Mouse (Mus musculus): ENCODE results near the gene Ddi2. TPM values are rescaled to one million over a fixed set of nuclear protein-coding genes. Genes with fewer than 3 reads are reported as not detected.

The Ddi2 gene
- polyA plus RNA-seq, 1 experiment from 2014 or later = 25.7 TPM

- Histone ChIP-seq H3K27me3 (ENCODE audit: control insufficient read depth, insufficient read depth, low read length) (no peaks in the 10 kb centered on the region), H3K9ac (ENCODE audit: low read length) (no peak overlapping the region), H3K4me2 (ENCODE audit: low read depth) (no peak overlapping the region), H3K9me3 (ENCODE audit: control insufficient read depth, low read length) (no peaks in the 10 kb centered on the region), H3K27ac (ENCODE audit: low read depth, low read length) (no peak overlapping the region), H3K36me3 (ENCODE audit: control insufficient read depth, insufficient read depth, low read length) (no peaks in the 10 kb centered on the region), H3K4me1 (ENCODE audit: control insufficient read depth, insufficient read depth, low read length) (no peaks in the 10 kb centered on the region), H3K4me3 (ENCODE audit: low read depth, low read length) (no peak overlapping the region)
- no peak for DNase-seq (ENCODE audit: low spot score)
- ATAC-seq (ENCODE audit: insufficient read depth, low FRiP score, low TSS enrichment) = no peak
- 88% methylated on average over 13 of the region's 13 CpGs for WGBS
Measured at GRCm38 (mm10) chr4:141730401-141730800, 7.2 kb upstream of the Ddi2 start.

- no peak overlapping the region for H3K27ac ChIP-seq (ENCODE audit: low read depth, low read length)
- H3K4me2 ChIP-seq (ENCODE audit: low read depth) = no peak overlapping the region
- DNase-seq (ENCODE audit: low spot score) (no peak), ATAC-seq (ENCODE audit: insufficient read depth, low FRiP score, low TSS enrichment) (no peak)
- no peak overlapping the region for H3K4me3 ChIP-seq (ENCODE audit: low read depth, low read length)
- no peaks in the 10 kb centered on the region for H3K36me3 ChIP-seq (ENCODE audit: control insufficient read depth, insufficient read depth, low read length)
- no peaks in the 10 kb centered on the region for H3K4me1 ChIP-seq (ENCODE audit: control insufficient read depth, insufficient read depth, low read length)
- no peaks in the 10 kb centered on the region for H3K9me3 ChIP-seq (ENCODE audit: control insufficient read depth, low read length)
- 87% methylated on average over 3 of the region's 3 CpGs for WGBS
- H3K9ac ChIP-seq (ENCODE audit: low read length) = no peak overlapping the region
- no peaks in the 10 kb centered on the region for H3K27me3 ChIP-seq (ENCODE audit: control insufficient read depth, insufficient read depth, low read length)
Measured at GRCm38 (mm10) chr4:141729266-141729665, 6.0 kb upstream of the Ddi2 start.

DNA sequence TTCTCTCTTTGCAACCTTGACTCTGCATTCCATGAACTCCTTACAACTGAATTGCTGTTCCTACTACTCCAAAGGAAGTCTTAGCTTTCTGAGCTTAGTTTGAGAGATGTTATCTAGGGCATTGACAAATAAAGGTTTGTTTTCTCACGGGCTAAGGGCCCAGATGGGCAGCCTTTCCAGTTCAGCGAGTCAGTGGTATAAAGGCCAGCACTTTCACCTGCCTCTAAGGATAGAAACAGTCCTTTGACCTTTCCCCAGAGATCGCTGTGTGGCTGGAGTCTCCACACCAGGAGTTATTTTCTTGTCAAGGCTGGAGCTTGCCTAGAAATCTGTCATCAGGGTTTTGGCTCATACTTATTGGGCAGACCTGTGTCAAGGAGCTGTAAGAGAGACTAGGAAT is 2.5 kb upstream of the Ddi2 start:
- 66% methylated on average over 3 of the region's 3 CpGs for WGBS
- ATAC-seq (ENCODE audit: insufficient read depth, low FRiP score, low TSS enrichment) (no peak), DNase-seq (ENCODE audit: low spot score) (no peak)
- Histone ChIP-seq H3K36me3 (ENCODE audit: control insufficient read depth, insufficient read depth, low read length) (no peaks in the 10 kb centered on the region), H3K27me3 (ENCODE audit: control insufficient read depth, insufficient read depth, low read length) (no peaks in the 10 kb centered on the region), H3K9me3 (ENCODE audit: control insufficient read depth, low read length) (no peaks in the 10 kb centered on the region), H3K4me3 (ENCODE audit: low read depth, low read length) (no peak overlapping the region), H3K4me2 (ENCODE audit: low read depth) (no peak overlapping the region), H3K27ac (ENCODE audit: low read depth, low read length) (no peak overlapping the region), H3K4me1 (ENCODE audit: control insufficient read depth, insufficient read depth, low read length) (peaks cover 13% of the 10 kb centered on the region), H3K9ac (ENCODE audit: low read length) (no peak overlapping the region)

GRCm38 (mm10) chr4:141725277-141725676 is 2.1 kb upstream of the Ddi2 start:
- Histone ChIP-seq H3K27me3 (ENCODE audit: control insufficient read depth, insufficient read depth, low read length) (no peaks in the 10 kb centered on the region), H3K4me3 (ENCODE audit: low read depth, low read length) (no peak overlapping the region), H3K27ac (ENCODE audit: low read depth, low read length) (no peak overlapping the region), H3K9ac (ENCODE audit: low read length) (no peak overlapping the region), H3K36me3 (ENCODE audit: control insufficient read depth, insufficient read depth, low read length) (no peaks in the 10 kb centered on the region), H3K4me2 (ENCODE audit: low read depth) (no peak overlapping the region), H3K4me1 (ENCODE audit: control insufficient read depth, insufficient read depth, low read length) (peaks cover 13% of the 10 kb centered on the region), H3K9me3 (ENCODE audit: control insufficient read depth, low read length) (no peaks in the 10 kb centered on the region)
- no peak for ATAC-seq (ENCODE audit: insufficient read depth, low FRiP score, low TSS enrichment)
- DNase-seq (ENCODE audit: low spot score) = no peak
- WGBS = 86% methylated on average over 5 of the region's 5 CpGs

- WGBS = 69% methylated on average over 11 of the region's 11 CpGs
- DNase-seq (ENCODE audit: low spot score) (no peak), ATAC-seq (ENCODE audit: insufficient read depth, low FRiP score, low TSS enrichment) (no peak)
- H3K9ac ChIP-seq (ENCODE audit: low read length) = no peak overlapping the region
- H3K9me3 ChIP-seq (ENCODE audit: control insufficient read depth, low read length) = no peaks in the 10 kb centered on the region
- H3K27me3 ChIP-seq (ENCODE audit: control insufficient read depth, insufficient read depth, low read length) = no peaks in the 10 kb centered on the region
- no peak overlapping the region for H3K27ac ChIP-seq (ENCODE audit: low read depth, low read length)
- H3K4me1 ChIP-seq (ENCODE audit: control insufficient read depth, insufficient read depth, low read length) = peaks cover 13% of the 10 kb centered on the region
- no peak overlapping the region for H3K4me3 ChIP-seq (ENCODE audit: low read depth, low read length)
- no peaks in the 10 kb centered on the region for H3K36me3 ChIP-seq (ENCODE audit: control insufficient read depth, insufficient read depth, low read length)
- no peak overlapping the region for H3K4me2 ChIP-seq (ENCODE audit: low read depth)
Measured at GRCm38 (mm10) chr4:141724594-141724993, 1.4 kb upstream of the Ddi2 start.

DNA sequence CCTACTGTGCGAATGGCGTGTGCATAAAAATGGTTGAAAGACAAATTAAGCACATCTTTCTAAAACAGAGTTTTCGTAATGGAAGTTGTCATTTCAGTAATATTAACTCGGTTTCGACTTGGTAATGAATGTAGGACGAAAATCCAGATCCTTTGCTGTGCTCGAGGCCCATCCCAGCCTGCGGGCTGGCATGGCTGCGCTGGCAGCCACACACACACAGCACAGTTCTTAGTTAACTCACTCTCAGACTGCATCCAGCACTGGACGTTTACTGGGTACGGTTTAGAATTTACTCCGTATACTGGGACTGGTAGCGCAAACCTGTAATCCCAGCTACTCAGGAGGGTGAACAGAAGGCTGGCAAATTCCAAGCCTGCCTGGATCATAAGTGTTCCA is 452 bp upstream of the Ddi2 start:
- H3K36me3 ChIP-seq (ENCODE audit: control insufficient read depth, insufficient read depth, low read length) = no peaks in the 10 kb centered on the region
- H3K4me3 ChIP-seq (ENCODE audit: low read depth, low read length) = peak overlapping the region; percentile 89
- no peak for DNase-seq (ENCODE audit: low spot score)
- peak overlapping the region; percentile 86 for H3K9ac ChIP-seq (ENCODE audit: low read length)
- no peak overlapping the region; the same call in 1 of the 2 replicates for H3K27ac ChIP-seq (ENCODE audit: low read depth, low read length)
- peak overlapping the region; percentile 57 for H3K4me2 ChIP-seq (ENCODE audit: low read depth)
- no peaks in the 10 kb centered on the region for H3K27me3 ChIP-seq (ENCODE audit: control insufficient read depth, insufficient read depth, low read length)
- WGBS = 15% methylated on average over 13 of the region's 13 CpGs
- peaks cover 13% of the 10 kb centered on the region for H3K4me1 ChIP-seq (ENCODE audit: control insufficient read depth, insufficient read depth, low read length)
- no peaks in the 10 kb centered on the region for H3K9me3 ChIP-seq (ENCODE audit: control insufficient read depth, low read length)
- ATAC-seq (ENCODE audit: insufficient read depth, low FRiP score, low TSS enrichment) = peak; percentile 58; the same call in 1 of the 2 replicates

DNA sequence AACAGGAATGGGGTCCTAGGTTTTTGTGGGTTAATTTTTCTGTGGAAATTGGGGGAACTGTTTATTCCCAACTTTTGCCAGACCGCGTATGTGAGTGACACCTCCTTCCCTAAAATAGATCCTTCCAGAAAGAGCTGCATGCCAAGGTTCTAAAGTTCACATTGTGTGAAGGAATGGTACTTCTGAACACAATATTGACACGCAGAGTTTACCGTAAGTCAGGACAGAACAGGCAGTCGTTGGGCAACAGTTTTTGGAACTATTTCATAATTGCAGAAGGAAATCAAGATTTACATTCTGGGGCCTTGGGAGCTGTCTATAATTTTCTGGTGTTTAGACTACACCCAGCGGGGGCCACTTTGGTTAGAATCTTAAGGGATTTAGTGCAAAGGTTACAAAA is 1.3 kb downstream of the Ddi2 start:
- no peak overlapping the region for H3K9ac ChIP-seq (ENCODE audit: low read length)
- H3K27me3 ChIP-seq (ENCODE audit: control insufficient read depth, insufficient read depth, low read length) = no peaks in the 10 kb centered on the region
- no peaks in the 10 kb centered on the region for H3K36me3 ChIP-seq (ENCODE audit: control insufficient read depth, insufficient read depth, low read length)
- H3K4me3 ChIP-seq (ENCODE audit: low read depth, low read length) = peak overlapping the region; percentile 89; the same call in 1 of the 2 replicates
- WGBS = 83% methylated on average over 6 of the region's 6 CpGs
- peaks cover 13% of the 10 kb centered on the region for H3K4me1 ChIP-seq (ENCODE audit: control insufficient read depth, insufficient read depth, low read length)
- DNase-seq (ENCODE audit: low spot score) (no peak), ATAC-seq (ENCODE audit: insufficient read depth, low FRiP score, low TSS enrichment) (no peak)
- H3K27ac ChIP-seq (ENCODE audit: low read depth, low read length) = no peak overlapping the region
- peak overlapping the region; percentile 65 for H3K4me2 ChIP-seq (ENCODE audit: low read depth)
- H3K9me3 ChIP-seq (ENCODE audit: control insufficient read depth, low read length) = no peaks in the 10 kb centered on the region

- H3K4me2 ChIP-seq (ENCODE audit: low read depth) = no peak overlapping the region; the same call in 1 of the 2 replicates
Measured at GRCm38 (mm10) chr4:141720761-141721523, 2.3 kb downstream of the Ddi2 start.

GRCm38 (mm10) chr4:141719304-141719703 is 3.9 kb downstream of the Ddi2 start:
- H3K9me3 ChIP-seq (ENCODE audit: control insufficient read depth, low read length) = no peaks in the 10 kb centered on the region
- peaks cover 13% of the 10 kb centered on the region for H3K4me1 ChIP-seq (ENCODE audit: control insufficient read depth, insufficient read depth, low read length)
- WGBS = 92% methylated on average over 1 of the region's 1 CpGs
- no peaks in the 10 kb centered on the region for H3K36me3 ChIP-seq (ENCODE audit: control insufficient read depth, insufficient read depth, low read length)
- no peak overlapping the region for H3K4me2 ChIP-seq (ENCODE audit: low read depth)
- H3K27me3 ChIP-seq (ENCODE audit: control insufficient read depth, insufficient read depth, low read length) = no peaks in the 10 kb centered on the region
- no peak overlapping the region for H3K9ac ChIP-seq (ENCODE audit: low read length)
- no peak for ATAC-seq (ENCODE audit: insufficient read depth, low FRiP score, low TSS enrichment)
- DNase-seq (ENCODE audit: low spot score) = no peak
- no peak overlapping the region for H3K4me3 ChIP-seq (ENCODE audit: low read depth, low read length)
- no peak overlapping the region for H3K27ac ChIP-seq (ENCODE audit: low read depth, low read length)

More at GRCm38 (mm10) chr4:141720761-141721523, 2.3 kb downstream of the Ddi2 start:
- peaks cover 13% of the 10 kb centered on the region for H3K4me1 ChIP-seq (ENCODE audit: control insufficient read depth, insufficient read depth, low read length)
- no peak overlapping the region for H3K4me3 ChIP-seq (ENCODE audit: low read depth, low read length)
- no peak overlapping the region for H3K27ac ChIP-seq (ENCODE audit: low read depth, low read length)
- WGBS = 84% methylated on average over 6 of the region's 6 CpGs
- H3K9me3 ChIP-seq (ENCODE audit: control insufficient read depth, low read length) = no peaks in the 10 kb centered on the region
- no peaks in the 10 kb centered on the region for H3K27me3 ChIP-seq (ENCODE audit: control insufficient read depth, insufficient read depth, low read length)
- no peak for ATAC-seq (ENCODE audit: insufficient read depth, low FRiP score, low TSS enrichment)
- no peak for DNase-seq (ENCODE audit: low spot score)
- H3K9ac ChIP-seq (ENCODE audit: low read length) = no peak overlapping the region
- H3K36me3 ChIP-seq (ENCODE audit: control insufficient read depth, insufficient read depth, low read length) = no peaks in the 10 kb centered on the region

Measured in neural tube, embryonic 11.5 days (tissue).